Mouse (Mus musculus): ENCODE data around the gene Sema6d.

DNA sequence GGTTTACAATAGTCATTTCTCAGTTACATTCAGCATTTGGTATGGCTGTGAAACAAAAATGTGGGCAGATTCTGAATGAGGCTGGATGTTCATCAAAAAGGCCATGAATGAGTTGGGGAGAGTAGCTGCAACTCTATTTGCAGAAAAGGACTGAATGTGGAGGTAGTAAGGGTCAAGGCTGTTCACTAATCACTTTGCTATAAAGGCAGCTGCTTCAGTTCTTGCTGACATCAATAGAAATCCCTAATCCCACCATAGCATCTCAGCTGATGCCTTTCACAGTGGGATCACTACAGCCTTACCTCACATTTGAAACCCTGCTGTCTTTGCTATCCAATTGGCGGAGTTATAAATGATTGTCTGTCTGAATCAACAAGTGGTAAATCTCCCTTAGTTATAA lies 187.7 kb downstream of the Sema6d start:
- no peak for TF ChIP-seq CTCF (conservative IDR thresholded peaks at IDR 0.05; ENCODE audit: insufficient read depth, insufficient read length, low read depth, low read length)
- TF ChIP-seq POLR2A (IDR thresholded peaks at IDR 0.05; ENCODE audit: low read depth, low read length) = no peak
